Mouse (Mus musculus): ENCODE measurements around the gene 1700001C02Rik. TPM values are rescaled to one million over a fixed set of nuclear protein-coding genes. Genes with fewer than 3 reads are reported as not detected.

1700001C02Rik gene
- polyA plus RNA-seq, 1 experiment from 2014 or later = 21.7 TPM

DNA sequence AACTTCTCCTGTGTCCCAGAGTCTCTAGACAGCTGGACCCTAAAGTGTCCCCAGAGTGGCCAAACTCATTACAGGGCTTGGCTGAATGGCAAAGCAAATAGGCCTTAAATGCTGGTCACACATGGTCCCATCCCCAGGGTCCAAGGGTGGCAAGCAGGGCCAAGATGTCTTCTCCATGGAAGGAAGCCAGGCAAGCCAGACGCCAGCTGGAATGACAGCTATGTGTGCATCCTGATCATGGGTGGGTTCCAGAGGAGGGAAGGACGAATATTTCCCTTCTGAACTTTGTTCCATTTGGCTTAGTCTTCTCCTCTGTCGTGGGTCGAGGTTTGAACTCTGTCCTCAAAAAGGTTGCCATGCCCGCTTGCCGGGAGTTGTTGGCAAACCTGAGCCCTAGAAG, 19.3 kb downstream of the 1700001C02Rik start:
- 43% methylated on average over 6 of the region's 6 CpGs for WGBS
- DNase-seq (ENCODE audit: low spot score) = no peak

DNA sequence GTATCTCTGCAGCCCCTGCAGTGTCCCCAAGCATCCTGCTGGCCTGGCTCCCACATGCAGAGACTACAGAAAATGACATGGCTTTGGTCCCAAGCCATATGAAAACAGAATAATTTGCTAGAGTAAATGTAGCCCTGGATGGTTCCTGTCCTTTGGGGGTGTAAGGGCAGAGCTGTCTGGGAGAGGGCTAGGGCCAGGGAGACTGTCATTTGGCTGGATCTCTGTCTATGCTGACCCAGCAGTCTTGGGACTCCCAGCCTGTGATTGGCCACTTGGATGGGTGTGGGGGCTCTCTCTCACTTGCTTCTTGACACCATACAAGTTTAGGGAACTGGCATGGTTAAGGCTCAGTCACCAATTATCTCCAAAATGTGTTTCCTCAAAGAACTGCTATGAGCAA, 24.4 kb downstream of the 1700001C02Rik start:
- Histone ChIP-seq H3K27ac (ENCODE audit: low read length) (no peak overlapping the region), H3K4me1 (ENCODE audit: insufficient read depth, low read depth, low read length) (no peaks in the 10 kb centered on the region; the same call in 1 of the 2 replicates), H3K4me2 (replicated peaks; ENCODE audit: low read depth, low read length) (no peak overlapping the region), H3K27me3 (replicated peaks; ENCODE audit: insufficient read depth, low read length) (no peaks in the 10 kb centered on the region), H3K36me3 (ENCODE audit: insufficient read depth, low read length) (no peaks in the 10 kb centered on the region), H3K4me3 (ENCODE audit: low read depth, low read length) (no peak overlapping the region), H3K9ac (replicated peaks; ENCODE audit: low read depth) (no peak overlapping the region), H3K9me3 (ENCODE audit: low read length) (no peaks in the 10 kb centered on the region)
- TF ChIP-seq EP300 (IDR thresholded peaks at IDR 0.05) (no peak), CTCF (IDR thresholded peaks at IDR 0.05) (no peak)
- peak; percentile 35 for ATAC-seq
- DNase-seq (ENCODE audit: low spot score) = no peak

More for the DNA sequence above, 19.3 kb downstream of the 1700001C02Rik start:
- no peak overlapping the region for H3K4me3 ChIP-seq (ENCODE audit: low read depth, low read length)
- H3K9ac ChIP-seq (replicated peaks; ENCODE audit: low read depth) = no peak overlapping the region
- H3K36me3 ChIP-seq (ENCODE audit: insufficient read depth, low read length) = no peaks in the 10 kb centered on the region
- no peak overlapping the region for H3K4me2 ChIP-seq (replicated peaks; ENCODE audit: low read depth, low read length)
- no peak overlapping the region for H3K27ac ChIP-seq (ENCODE audit: low read length)
- H3K9me3 ChIP-seq (ENCODE audit: low read length) = no peaks in the 10 kb centered on the region
- no peaks in the 10 kb centered on the region for H3K27me3 ChIP-seq (replicated peaks; ENCODE audit: insufficient read depth, low read length)
- TF ChIP-seq EP300 (IDR thresholded peaks at IDR 0.05) (no peak), CTCF (IDR thresholded peaks at IDR 0.05) (no peak)
- no peaks in the 10 kb centered on the region; the same call in 1 of the 2 replicates for H3K4me1 ChIP-seq (ENCODE audit: insufficient read depth, low read depth, low read length)
- peak; percentile 29; the same call in 1 of the 2 replicates for ATAC-seq

GRCm38 (mm10) chr5:30490845-30491244, 25.0 kb downstream of the 1700001C02Rik start:
- no peak overlapping the region for H3K9ac ChIP-seq (replicated peaks; ENCODE audit: low read depth)
- H3K36me3 ChIP-seq (ENCODE audit: insufficient read depth, low read length) = no peaks in the 10 kb centered on the region
- H3K4me1 ChIP-seq (ENCODE audit: insufficient read depth, low read depth, low read length) = no peaks in the 10 kb centered on the region
- DNase-seq (ENCODE audit: low spot score) (peak; percentile 80), ATAC-seq (peak; percentile 61)
- 59% methylated on average over 5 of the region's 5 CpGs for WGBS
- no peak overlapping the region for H3K4me2 ChIP-seq (replicated peaks; ENCODE audit: low read depth, low read length)
- H3K27me3 ChIP-seq (replicated peaks; ENCODE audit: insufficient read depth, low read length) = no peaks in the 10 kb centered on the region
- no peaks in the 10 kb centered on the region for H3K9me3 ChIP-seq (ENCODE audit: low read length)
- H3K4me3 ChIP-seq (ENCODE audit: low read depth, low read length) = no peak overlapping the region
- TF ChIP-seq EP300 (IDR thresholded peaks at IDR 0.05) = no peak
- TF ChIP-seq CTCF (IDR thresholded peaks at IDR 0.05) = no peak
- H3K27ac ChIP-seq (ENCODE audit: low read length) = no peak overlapping the region

DNA sequence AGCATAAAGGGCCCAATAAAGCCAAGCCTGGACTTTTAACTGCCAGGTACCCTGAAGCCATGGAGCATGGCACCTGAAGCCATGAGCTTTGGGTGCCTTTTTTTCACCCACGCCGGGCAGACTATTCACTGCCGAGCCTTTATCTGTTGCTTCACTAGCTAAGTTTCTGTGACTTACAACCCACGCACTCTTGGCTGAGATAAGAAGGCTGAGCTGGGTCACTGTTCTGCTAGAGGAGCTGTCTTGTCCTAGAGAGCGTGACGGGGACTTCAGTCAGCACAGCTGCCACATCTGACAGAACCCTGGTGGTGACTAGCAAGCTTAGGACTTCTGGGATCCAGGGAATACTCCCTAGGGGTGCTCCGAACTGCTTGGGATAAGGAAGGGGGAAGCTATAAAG, 27.9 kb downstream of the 1700001C02Rik start:
- Histone ChIP-seq H3K4me3 (ENCODE audit: low read depth, low read length) (no peak overlapping the region), H3K36me3 (ENCODE audit: insufficient read depth, low read length) (no peaks in the 10 kb centered on the region), H3K4me1 (ENCODE audit: insufficient read depth, low read depth, low read length) (no peaks in the 10 kb centered on the region), H3K4me2 (replicated peaks; ENCODE audit: low read depth, low read length) (no peak overlapping the region), H3K27me3 (replicated peaks; ENCODE audit: insufficient read depth, low read length) (no peaks in the 10 kb centered on the region), H3K9me3 (ENCODE audit: low read length) (no peaks in the 10 kb centered on the region), H3K27ac (ENCODE audit: low read length) (no peak overlapping the region), H3K9ac (replicated peaks; ENCODE audit: low read depth) (no peak overlapping the region)
- 53% methylated on average over 7 of the region's 7 CpGs for WGBS
- no peak for DNase-seq (ENCODE audit: low spot score)
- no peak for TF ChIP-seq EP300 (IDR thresholded peaks at IDR 0.05)
- TF ChIP-seq CTCF (IDR thresholded peaks at IDR 0.05) = no peak
- no peak for ATAC-seq

- TF ChIP-seq CTCF (IDR thresholded peaks at IDR 0.05) (no peak), EP300 (IDR thresholded peaks at IDR 0.05) (no peak)
- H3K27me3 ChIP-seq (replicated peaks; ENCODE audit: insufficient read depth, low read length) = no peaks in the 10 kb centered on the region
- H3K9ac ChIP-seq (replicated peaks; ENCODE audit: low read depth) = no peak overlapping the region
- H3K4me1 ChIP-seq (ENCODE audit: insufficient read depth, low read depth, low read length) = no peaks in the 10 kb centered on the region
- WGBS = 47% methylated on average over 7 of the region's 7 CpGs
- H3K27ac ChIP-seq (ENCODE audit: low read length) = no peak overlapping the region
- no peaks in the 10 kb centered on the region for H3K36me3 ChIP-seq (ENCODE audit: insufficient read depth, low read length)
- H3K4me3 ChIP-seq (ENCODE audit: low read depth, low read length) = no peak overlapping the region
- no peaks in the 10 kb centered on the region for H3K9me3 ChIP-seq (ENCODE audit: low read length)
- ATAC-seq (no peak), DNase-seq (ENCODE audit: low spot score) (peak; percentile 39)
- no peak overlapping the region for H3K4me2 ChIP-seq (replicated peaks; ENCODE audit: low read depth, low read length)
These were observed 28.8 kb downstream of the 1700001C02Rik start for GRCm38 (mm10) chr5:30494606-30495005.

GRCm38 (mm10) chr5:30495288-30495687, 29.4 kb downstream of the 1700001C02Rik start:
- Histone ChIP-seq H3K27ac (ENCODE audit: low read length) (no peak overlapping the region), H3K4me2 (replicated peaks; ENCODE audit: low read depth, low read length) (no peak overlapping the region), H3K9me3 (ENCODE audit: low read length) (no peaks in the 10 kb centered on the region), H3K4me1 (ENCODE audit: insufficient read depth, low read depth, low read length) (no peaks in the 10 kb centered on the region), H3K4me3 (ENCODE audit: low read depth, low read length) (no peak overlapping the region), H3K9ac (replicated peaks; ENCODE audit: low read depth) (no peak overlapping the region), H3K27me3 (replicated peaks; ENCODE audit: insufficient read depth, low read length) (no peaks in the 10 kb centered on the region), H3K36me3 (ENCODE audit: insufficient read depth, low read length) (no peaks in the 10 kb centered on the region)
- 88% methylated on average over 2 of the region's 2 CpGs for WGBS
- ATAC-seq (no peak), DNase-seq (ENCODE audit: low spot score) (no peak)
- no peak for TF ChIP-seq CTCF (IDR thresholded peaks at IDR 0.05)
- TF ChIP-seq EP300 (IDR thresholded peaks at IDR 0.05) = no peak

- H3K27me3 ChIP-seq (replicated peaks; ENCODE audit: insufficient read depth, low read length) = no peaks in the 10 kb centered on the region
- WGBS = 59% methylated on average over 8 of the region's 8 CpGs
- no peak overlapping the region for H3K4me3 ChIP-seq (ENCODE audit: low read depth, low read length)
- no peak overlapping the region for H3K27ac ChIP-seq (ENCODE audit: low read length)
- no peaks in the 10 kb centered on the region for H3K36me3 ChIP-seq (ENCODE audit: insufficient read depth, low read length)
- DNase-seq (ENCODE audit: low spot score) (no peak), ATAC-seq (no peak)
- H3K9ac ChIP-seq (replicated peaks; ENCODE audit: low read depth) = no peak overlapping the region
- no peak overlapping the region for H3K4me2 ChIP-seq (replicated peaks; ENCODE audit: low read depth, low read length)
- H3K9me3 ChIP-seq (ENCODE audit: low read length) = no peaks in the 10 kb centered on the region
- H3K4me1 ChIP-seq (ENCODE audit: insufficient read depth, low read depth, low read length) = no peaks in the 10 kb centered on the region
- TF ChIP-seq CTCF (IDR thresholded peaks at IDR 0.05) = no peak
- TF ChIP-seq EP300 (IDR thresholded peaks at IDR 0.05) = no peak
These were observed 31.0 kb downstream of the 1700001C02Rik start for GRCm38 (mm10) chr5:30496821-30497220.
